Mouse (Mus musculus): Measurements from ENCODE around the gene Fbxw7.

DNA sequence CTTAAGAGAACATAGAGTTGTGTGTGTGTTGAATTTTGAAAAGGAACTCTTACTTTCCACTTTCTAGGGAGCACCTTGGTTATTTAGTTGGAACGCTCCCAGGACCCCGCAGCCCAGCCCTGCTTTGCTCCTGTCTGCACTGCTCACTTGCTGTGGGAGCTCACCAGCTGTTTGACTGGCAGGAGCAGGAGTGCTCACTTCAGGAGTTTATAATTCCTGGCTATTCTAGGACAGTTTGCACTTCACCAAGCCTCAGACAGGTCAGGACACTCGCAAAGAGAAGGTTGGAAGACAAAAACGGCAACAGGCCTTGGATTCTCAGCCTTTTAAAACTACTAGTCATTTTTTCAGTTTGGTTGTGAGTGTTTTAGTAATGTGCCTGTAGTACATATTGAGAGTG is 110.2 kb downstream of the Fbxw7 start:
- TF ChIP-seq CTCF (IDR thresholded peaks at IDR 0.05; ENCODE audit: extremely low read depth, insufficient read depth, low read length), result no peak
- no peak for TF ChIP-seq POLR2A (IDR thresholded peaks at IDR 0.05; ENCODE audit: extremely low read depth, insufficient read depth, low read length)
